Mouse (Mus musculus): ENCODE data around the gene Rab11b. TPM values are rescaled to one million over a fixed set of nuclear protein-coding genes. Genes with fewer than 3 reads are reported as not detected.

The Rab11b gene
- polyA plus RNA-seq, 1 experiment: 225 TPM

DNA sequence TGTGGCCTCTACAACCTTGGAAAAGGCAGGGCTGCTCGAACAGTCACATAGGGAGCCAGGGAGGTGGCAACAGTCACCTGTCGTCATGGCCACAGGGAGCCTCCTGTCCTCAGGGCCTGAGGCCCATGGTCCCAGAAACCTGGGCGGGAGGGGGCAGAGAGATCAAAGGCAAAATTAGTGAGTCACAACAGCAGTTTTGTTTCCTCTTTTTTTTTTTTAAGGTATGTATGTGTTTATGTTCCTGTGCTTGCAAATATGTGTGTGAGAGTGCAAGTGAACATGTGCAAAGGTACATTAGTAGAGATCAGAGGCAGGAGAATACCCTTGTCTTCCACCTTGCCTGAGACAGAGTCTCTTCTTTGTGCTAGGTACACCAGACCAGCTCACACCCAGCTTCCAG, 50.5 kb downstream of the Rab11b start:
- DNase-seq (ENCODE audit: low read depth in 1 of 2, low spot score in 2 of 2): no peak
- no peak overlapping the region for H3K27ac ChIP-seq (ENCODE audit: insufficient read depth, low read length)
- H3K4me3 ChIP-seq (ENCODE audit: extremely low read depth, insufficient read depth, insufficient read length): no peak overlapping the region
- WGBS: 82% methylated on average over 3 of the region's 3 CpGs
- TF ChIP-seq POLR2A (IDR thresholded peaks at IDR 0.05; ENCODE audit: low read depth, low read length) (no peak), CTCF (IDR thresholded peaks at IDR 0.05; ENCODE audit: extremely low read depth, insufficient read depth, insufficient read length, insufficient replicate concordance) (no peak)
- peaks cover 15% of the 10 kb centered on the region for H3K36me3 ChIP-seq (ENCODE audit: control insufficient read depth, insufficient read depth, low read length)
- no peaks in the 10 kb centered on the region for H3K27me3 ChIP-seq (ENCODE audit: control insufficient read depth, insufficient read depth, low read length)
- H3K4me1 ChIP-seq (ENCODE audit: control insufficient read depth, insufficient read depth, insufficient read length): peaks cover 2% of the 10 kb centered on the region; the same call in 1 of the 2 replicates

DNA sequence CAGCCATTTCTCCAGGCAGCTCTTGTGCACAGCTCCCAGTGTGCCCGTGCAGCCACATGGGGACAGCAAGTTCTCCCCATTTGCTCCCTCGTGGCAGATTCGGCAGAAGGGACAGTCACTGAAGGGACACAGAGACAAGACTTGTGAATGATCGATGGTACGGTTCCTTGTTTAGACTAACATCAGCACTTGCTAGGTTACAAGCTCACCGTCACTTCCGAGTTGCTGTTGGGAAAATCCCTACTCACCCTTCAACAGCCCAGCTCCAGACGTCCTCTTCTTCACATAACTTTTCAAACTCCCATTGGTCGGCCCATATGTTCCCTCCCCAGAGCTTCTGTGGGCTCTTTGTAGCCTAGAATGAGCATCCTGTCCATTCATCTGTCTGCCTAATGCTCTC, 57.2 kb downstream of the Rab11b start:
- Histone ChIP-seq H3K27ac (ENCODE audit: insufficient read depth, low read length) (no peak overlapping the region), H3K27me3 (ENCODE audit: control insufficient read depth, insufficient read depth, low read length) (no peaks in the 10 kb centered on the region), H3K36me3 (ENCODE audit: control insufficient read depth, insufficient read depth, low read length) (peaks cover 21% of the 10 kb centered on the region), H3K4me1 (ENCODE audit: control insufficient read depth, insufficient read depth, insufficient read length) (no peaks in the 10 kb centered on the region), H3K4me3 (ENCODE audit: extremely low read depth, insufficient read depth, insufficient read length) (no peak overlapping the region)
- TF ChIP-seq POLR2A (IDR thresholded peaks at IDR 0.05; ENCODE audit: low read depth, low read length) (no peak), CTCF (IDR thresholded peaks at IDR 0.05; ENCODE audit: extremely low read depth, insufficient read depth, insufficient read length, insufficient replicate concordance) (no peak)
- WGBS: 92% methylated on average over 9 of the region's 9 CpGs
- DNase-seq (ENCODE audit: low read depth in 1 of 2, low spot score in 2 of 2): no peak

DNA sequence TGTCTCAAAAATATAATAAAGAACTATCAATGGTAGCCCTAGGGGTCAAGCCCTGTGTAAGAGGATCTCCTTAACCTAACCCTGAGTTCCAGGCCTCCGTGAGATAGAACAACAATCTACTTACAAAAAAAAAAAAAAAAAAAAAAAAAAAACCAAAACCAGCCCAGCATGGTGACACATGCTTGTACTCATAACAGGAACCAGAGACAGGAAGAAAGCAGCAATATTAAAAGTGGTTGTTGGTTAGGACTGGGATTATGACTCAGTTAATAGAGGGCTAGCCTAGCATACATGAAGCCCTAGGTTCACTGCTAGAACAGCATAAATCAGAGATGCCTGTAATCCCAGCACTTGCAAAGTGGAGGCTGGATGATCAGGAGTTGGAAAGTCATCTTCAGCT, 58.2 kb downstream of the Rab11b start:
- Histone ChIP-seq H3K4me1 (ENCODE audit: control insufficient read depth, insufficient read depth, insufficient read length) (no peaks in the 10 kb centered on the region), H3K27me3 (ENCODE audit: control insufficient read depth, insufficient read depth, low read length) (no peaks in the 10 kb centered on the region), H3K36me3 (ENCODE audit: control insufficient read depth, insufficient read depth, low read length) (peaks cover 20% of the 10 kb centered on the region), H3K27ac (ENCODE audit: insufficient read depth, low read length) (no peak overlapping the region), H3K4me3 (ENCODE audit: extremely low read depth, insufficient read depth, insufficient read length) (no peak overlapping the region)
- no peak for TF ChIP-seq POLR2A (IDR thresholded peaks at IDR 0.05; ENCODE audit: low read depth, low read length)
- no peak for TF ChIP-seq CTCF (IDR thresholded peaks at IDR 0.05; ENCODE audit: extremely low read depth, insufficient read depth, insufficient read length, insufficient replicate concordance)
- no peak for DNase-seq (ENCODE audit: low read depth in 1 of 2, low spot score in 2 of 2)
- 50% methylated on average over 1 of the region's 1 CpGs for WGBS

DNA sequence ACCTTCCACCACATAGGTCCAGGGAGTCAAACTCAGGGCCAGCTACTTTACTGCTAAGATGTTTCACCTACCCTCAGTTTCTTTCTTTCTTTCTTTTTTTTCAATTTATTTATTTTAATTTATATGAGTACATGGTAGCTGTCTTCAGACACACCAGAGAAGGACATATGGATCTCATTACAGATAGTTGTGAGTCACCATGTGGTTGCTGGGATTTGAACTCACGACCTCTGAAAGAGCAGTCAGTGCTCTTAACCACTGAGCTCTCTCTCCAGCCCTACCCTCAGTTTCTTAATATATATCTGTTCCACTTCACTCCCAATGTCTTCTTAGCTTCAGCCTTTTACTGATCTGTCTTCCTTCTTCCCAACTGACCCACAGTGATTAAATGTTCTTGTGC, 64.9 kb downstream of the Rab11b start:
- H3K36me3 ChIP-seq (ENCODE audit: control insufficient read depth, insufficient read depth, low read length): peaks cover 20% of the 10 kb centered on the region
- H3K27ac ChIP-seq (ENCODE audit: insufficient read depth, low read length): no peak overlapping the region
- WGBS: 95% methylated on average over 1 of the region's 1 CpGs

More for the DNA sequence above, 64.9 kb downstream of the Rab11b start:
- no peak for TF ChIP-seq CTCF (IDR thresholded peaks at IDR 0.05; ENCODE audit: extremely low read depth, insufficient read depth, insufficient read length, insufficient replicate concordance)
- no peak for TF ChIP-seq POLR2A (IDR thresholded peaks at IDR 0.05; ENCODE audit: low read depth, low read length)
- H3K27me3 ChIP-seq (ENCODE audit: control insufficient read depth, insufficient read depth, low read length): no peaks in the 10 kb centered on the region
- no peak for DNase-seq (ENCODE audit: low read depth in 1 of 2, low spot score in 2 of 2)
- H3K4me3 ChIP-seq (ENCODE audit: extremely low read depth, insufficient read depth, insufficient read length): no peak overlapping the region
- H3K4me1 ChIP-seq (ENCODE audit: control insufficient read depth, insufficient read depth, insufficient read length): no peaks in the 10 kb centered on the region

Other genes starting within 250 kb of the Rab11b start
- 97.2 and 110 TPM in 2 replicates for gene Adamts10, start 236.3 kb downstream of the Rab11b start, polyA plus RNA-seq (2012; rRNA removed)
- 24.4 and 28.6 TPM in 2 replicates for gene Myo1f, start 204.8 kb downstream of the Rab11b start, polyA plus RNA-seq (2012; rRNA removed)
- 69.8 and 83.5 TPM in 2 replicates for gene Zfp414, start 131.4 kb downstream of the Rab11b start, polyA plus RNA-seq (2012; rRNA removed)
- gene Pram1, start 122.5 kb downstream of the Rab11b start, polyA plus RNA-seq (2012; rRNA removed): 3.1 and 4.5 TPM in 2 replicates
- 87.3 and 103 TPM in 2 replicates for gene Hnrnpm, start 73.7 kb downstream of the Rab11b start, polyA plus RNA-seq (2012; rRNA removed)
- 194 and 290 TPM in 2 replicates for gene March2, start 41.9 kb downstream of the Rab11b start, polyA plus RNA-seq (2012; rRNA removed)
- 15.6 and 21.5 TPM in 2 replicates for gene Angptl4, start 21.3 kb upstream of the Rab11b start, polyA plus RNA-seq (2012; rRNA removed)
- 56.8 and 74.6 TPM in 2 replicates for gene Kank3, start 50.0 kb upstream of the Rab11b start, polyA plus RNA-seq (2012; rRNA removed)
- 746 and 860 TPM in 2 replicates for gene Rps28, start 64.0 kb upstream of the Rab11b start, polyA plus RNA-seq (2012; rRNA removed)
- 158 and 201 TPM in 2 replicates for gene Ndufa7, start 64.0 kb upstream of the Rab11b start, polyA plus RNA-seq (2012; rRNA removed)
- gene Cd320, start 82.6 kb upstream of the Rab11b start, polyA plus RNA-seq (2012; rRNA removed): 11.6 and 19.2 TPM in 2 replicates
- 3.2 and 9.3 TPM in 2 replicates for gene Gm7029, start 113.3 kb upstream of the Rab11b start, polyA plus RNA-seq (2012; rRNA removed)
- 11.5 and 15.3 TPM in 2 replicates for gene Kifc1, start 130.1 kb upstream of the Rab11b start, polyA plus RNA-seq (2012; rRNA removed)
- gene Platr17, start 144.6 kb upstream of the Rab11b start, polyA plus RNA-seq (2012; rRNA removed): 0.47 and 0.68 TPM in 2 replicates
- 56.8 and 65.6 TPM in 2 replicates for gene Daxx, start 148.9 kb upstream of the Rab11b start, polyA plus RNA-seq (2012; rRNA removed)
- 188 and 240 TPM in 2 replicates for gene Tapbp, start 155.4 kb upstream of the Rab11b start, polyA plus RNA-seq (2012; rRNA removed)
- gene Zbtb22, start 155.4 kb upstream of the Rab11b start, polyA plus RNA-seq (2012; rRNA removed): 62.9 and 122 TPM in 2 replicates
- gene Rgl2, start 169.0 kb upstream of the Rab11b start, polyA plus RNA-seq (2012; rRNA removed): 234 and 301 TPM in 2 replicates
- 13.8 and 16.0 TPM in 2 replicates for gene Pfdn6, start 179.8 kb upstream of the Rab11b start, polyA plus RNA-seq (2012; rRNA removed)
- 20.5 and 26.7 TPM in 2 replicates for gene Wdr46, start 180.1 kb upstream of the Rab11b start, polyA plus RNA-seq (2012; rRNA removed)
- gene B3galt4, start 191.0 kb upstream of the Rab11b start, polyA plus RNA-seq (2012; rRNA removed): 18.9 and 20.6 TPM in 2 replicates
- gene Vps52, start 195.3 kb upstream of the Rab11b start, polyA plus RNA-seq (2012; rRNA removed): 58.0 and 73.2 TPM in 2 replicates
- 476 and 550 TPM in 2 replicates for gene Rps18, start 195.5 kb upstream of the Rab11b start, polyA plus RNA-seq (2012; rRNA removed)
- gene H2-K1, start 239.8 kb upstream of the Rab11b start, polyA plus RNA-seq (2012; rRNA removed): 5,070 and 5,425 TPM in 2 replicates